Mouse (Mus musculus) ovary, adult 18-20 months (tissue): Measurements from ENCODE around the gene Tnrc6b.
A peak's percentile ranks its signal among the peaks of the same experiment; 100 is the strongest.
"Not testable (repeated sequence)": the region's sequence is repeated elsewhere in the genome, so short reads cannot be mapped to it uniquely, and the experiment has no call there.

Source experiments
- DNase-seq: peaks from one replicate; pipeline ENCODE4 v3.0.0; 2022; ENCODE audit warnings: low spot score, mixed read lengths

The Tnrc6b gene

DNA sequence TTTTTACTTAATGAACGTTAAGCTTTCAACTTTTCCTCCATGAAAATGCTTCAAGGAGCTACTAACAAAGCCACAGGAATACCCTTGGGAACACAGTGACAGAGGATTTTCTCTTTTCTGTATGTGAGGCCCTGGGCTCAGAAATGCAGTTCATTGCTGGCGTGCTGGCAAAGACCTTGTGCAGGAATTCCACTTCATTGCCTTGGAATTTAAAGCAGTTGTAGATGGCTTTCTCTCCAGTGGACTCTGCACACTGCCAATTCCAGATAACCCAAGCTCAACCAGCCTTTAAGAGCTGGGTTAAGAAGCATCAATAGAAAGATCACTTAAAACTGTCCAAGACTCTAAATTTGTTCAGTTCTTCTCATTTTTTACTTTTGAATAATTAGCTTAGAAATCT lies 204.7 kb downstream of the Tnrc6b start:
- no peak for DNase-seq

DNA sequence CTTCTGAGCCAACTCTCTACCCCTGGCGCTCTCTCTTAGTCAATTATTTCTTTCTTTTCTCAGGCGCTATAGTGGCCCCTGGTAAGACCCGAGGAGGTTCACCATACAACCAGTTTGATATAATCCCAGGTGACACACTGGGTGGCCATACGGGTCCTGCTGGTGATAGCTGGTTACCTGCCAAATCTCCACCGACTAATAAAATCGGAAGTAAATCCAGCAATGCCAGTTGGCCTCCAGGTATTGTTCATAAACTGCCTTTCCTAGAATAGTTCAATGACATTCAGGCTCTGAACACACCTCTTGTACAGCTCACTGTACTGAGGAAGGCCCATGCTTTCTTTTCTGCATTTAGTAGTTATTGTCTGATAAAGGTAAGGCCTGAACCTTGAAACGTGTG lies 205.5 kb downstream of the Tnrc6b start:
- no peak for DNase-seq

DNA sequence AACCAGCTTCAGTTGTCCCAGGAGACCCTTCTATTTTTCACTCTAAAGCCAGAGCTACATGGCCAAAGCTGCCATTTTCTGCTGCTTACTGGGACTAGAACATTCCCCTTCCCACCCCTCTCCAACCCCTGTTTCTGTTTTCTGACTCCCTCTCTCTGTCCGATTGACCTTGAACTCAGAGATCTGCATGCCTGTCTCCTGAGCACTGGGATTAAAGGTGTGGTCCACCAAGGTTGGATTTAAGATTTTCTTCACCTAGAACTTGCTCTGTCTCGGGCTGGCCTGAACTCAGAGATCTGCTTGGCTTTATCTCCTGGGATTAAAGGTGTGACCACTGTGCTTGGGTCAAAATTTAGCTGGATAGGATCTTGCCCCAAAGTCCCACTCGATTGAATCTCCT lies 209.2 kb downstream of the Tnrc6b start:
- no peak for DNase-seq

GRCm38 (mm10) chr15:80921781-80922180 lies 210.7 kb downstream of the Tnrc6b start:
- DNase-seq, result no peak

GRCm38 (mm10) chr15:80924211-80924610 lies 213.1 kb downstream of the Tnrc6b start:
- no peak for DNase-seq

DNA sequence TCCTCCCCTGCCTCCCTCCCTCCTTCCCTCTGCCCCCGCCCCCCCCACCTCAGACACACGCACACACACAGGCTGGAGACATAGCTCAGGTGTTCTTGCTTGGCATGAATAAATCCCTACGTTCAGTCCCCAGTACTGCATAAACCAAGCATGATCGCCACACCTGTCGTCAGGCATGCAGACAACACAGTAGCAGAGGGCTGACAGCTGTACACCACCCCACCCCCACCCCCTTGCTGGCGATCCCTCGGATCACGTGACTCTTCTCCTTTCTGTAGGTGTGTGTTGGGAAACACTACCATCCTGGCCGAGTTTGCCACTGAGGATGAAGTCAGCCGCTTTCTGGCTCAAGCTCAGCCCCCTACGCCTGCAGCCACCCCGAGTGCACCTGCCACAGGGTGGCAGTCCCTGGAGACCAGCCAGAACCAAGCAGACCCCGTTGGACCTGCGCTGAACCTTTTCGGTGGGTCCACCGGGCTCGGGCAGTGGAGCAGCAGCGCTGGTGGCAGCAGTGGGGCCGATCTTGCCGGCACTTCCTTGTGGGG lies 217.8 kb downstream of the Tnrc6b start:
- no peak for DNase-seq

- DNase-seq, result no peak
These were observed 219.0 kb downstream of the Tnrc6b start for GRCm38 (mm10) chr15:80930048-80930571.

DNA sequence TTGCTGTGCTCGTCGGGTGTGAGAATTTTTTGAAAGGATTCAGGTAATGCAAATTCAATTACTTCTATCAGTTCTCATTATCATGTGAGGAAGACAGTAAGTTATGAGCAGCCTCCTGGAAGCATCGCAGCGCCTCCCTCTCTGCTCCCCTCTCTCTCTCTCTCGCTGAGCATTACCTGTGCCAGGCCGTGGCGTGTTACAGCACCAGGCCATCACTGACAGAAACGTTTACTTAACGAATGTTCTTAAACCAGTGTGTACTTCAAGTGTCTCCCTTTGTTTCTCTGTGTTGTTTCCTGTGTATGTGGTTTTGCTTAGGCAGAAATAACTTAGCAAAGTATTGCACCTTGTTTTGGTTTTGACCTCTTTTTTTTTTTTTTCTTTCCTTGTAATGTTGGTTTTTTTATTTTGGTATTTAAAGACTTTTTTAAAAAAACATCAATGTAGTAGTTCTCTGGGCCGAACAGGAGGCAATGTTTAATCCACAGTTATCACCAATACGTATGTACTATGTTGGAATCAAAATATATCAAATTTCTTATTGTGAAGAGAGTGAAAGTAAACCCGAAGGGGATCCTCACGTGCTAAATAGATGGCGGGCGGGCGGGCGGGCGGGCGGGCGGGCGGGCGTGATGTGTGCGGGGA lies 219.7 kb downstream of the Tnrc6b start:
- not testable (repeated sequence) for DNase-seq

DNA sequence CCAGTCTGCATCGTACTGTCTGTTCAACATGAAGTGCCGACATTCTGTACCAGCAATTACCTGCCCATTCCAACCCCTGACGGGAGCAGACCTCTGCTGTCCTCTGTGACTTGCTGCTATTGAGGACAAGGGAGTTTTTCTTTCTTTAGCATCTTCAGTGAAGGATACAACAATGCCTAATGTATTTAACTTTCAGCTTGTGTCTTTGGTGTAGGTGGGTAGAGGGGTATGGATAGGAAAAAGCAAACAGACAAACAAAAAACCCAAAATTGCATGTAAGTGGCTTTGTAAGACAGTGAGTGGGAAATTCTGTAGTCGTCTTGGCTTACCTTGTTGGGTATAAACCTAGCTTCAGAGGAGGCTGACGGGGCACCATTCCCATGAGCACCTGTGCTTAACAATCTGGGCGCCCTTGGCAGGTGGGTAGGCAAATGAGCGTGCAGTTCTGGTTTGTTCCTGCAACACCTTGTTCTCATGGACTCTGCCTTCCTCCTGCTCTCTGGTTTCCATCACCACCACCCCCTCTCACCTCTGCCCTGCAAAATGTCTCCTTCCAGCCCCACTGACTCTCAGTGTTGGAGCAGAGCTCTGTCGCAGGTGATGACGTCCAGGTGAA lies 220.3 kb downstream of the Tnrc6b start:
- no peak for DNase-seq

GRCm38 (mm10) chr15:80934841-80935240 lies 223.7 kb downstream of the Tnrc6b start:
- no peak for DNase-seq

DNA sequence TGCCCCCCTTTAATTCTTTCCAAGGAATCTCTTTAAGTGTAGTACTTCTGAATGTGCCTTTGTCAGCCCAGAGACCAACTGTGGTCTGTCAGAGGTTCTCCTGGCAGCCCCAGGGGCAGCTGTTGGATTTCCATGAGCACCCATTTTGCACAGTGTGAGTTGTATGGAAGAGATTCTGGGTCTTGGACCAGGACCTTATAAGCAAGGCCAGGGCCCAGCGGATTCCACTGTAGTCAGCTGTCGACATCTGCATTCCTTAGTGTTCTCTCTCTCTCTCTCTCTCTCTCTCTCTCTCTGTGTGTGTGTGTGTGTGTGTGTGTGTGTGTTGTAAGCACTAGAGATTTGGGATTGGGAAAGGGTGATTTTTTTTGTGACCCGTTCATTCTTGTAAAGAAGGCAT lies 225.6 kb downstream of the Tnrc6b start:
- DNase-seq, result no peak

GRCm38 (mm10) chr15:80938615-80939014 lies 227.5 kb downstream of the Tnrc6b start:
- no peak for DNase-seq

DNA sequence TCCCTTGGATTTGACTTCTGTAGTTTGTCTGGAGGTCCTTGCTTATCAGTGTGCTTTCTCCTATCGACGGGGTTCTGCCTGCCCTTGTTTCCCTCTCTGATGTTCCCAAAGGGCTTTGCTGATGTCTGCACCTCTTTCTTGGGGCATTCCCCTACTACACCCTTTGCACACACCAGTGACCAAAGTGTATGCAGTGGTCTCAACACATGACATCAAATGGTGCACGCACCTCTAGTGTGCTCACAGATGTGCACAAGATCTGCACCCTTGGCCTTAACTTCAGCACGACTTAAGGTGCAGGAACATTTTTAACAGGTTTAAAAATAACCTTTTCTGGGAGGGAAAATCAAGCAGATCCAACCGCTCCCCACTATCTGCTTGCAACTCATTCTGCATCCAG lies 228.3 kb downstream of the Tnrc6b start:
- DNase-seq, result no peak

DNA sequence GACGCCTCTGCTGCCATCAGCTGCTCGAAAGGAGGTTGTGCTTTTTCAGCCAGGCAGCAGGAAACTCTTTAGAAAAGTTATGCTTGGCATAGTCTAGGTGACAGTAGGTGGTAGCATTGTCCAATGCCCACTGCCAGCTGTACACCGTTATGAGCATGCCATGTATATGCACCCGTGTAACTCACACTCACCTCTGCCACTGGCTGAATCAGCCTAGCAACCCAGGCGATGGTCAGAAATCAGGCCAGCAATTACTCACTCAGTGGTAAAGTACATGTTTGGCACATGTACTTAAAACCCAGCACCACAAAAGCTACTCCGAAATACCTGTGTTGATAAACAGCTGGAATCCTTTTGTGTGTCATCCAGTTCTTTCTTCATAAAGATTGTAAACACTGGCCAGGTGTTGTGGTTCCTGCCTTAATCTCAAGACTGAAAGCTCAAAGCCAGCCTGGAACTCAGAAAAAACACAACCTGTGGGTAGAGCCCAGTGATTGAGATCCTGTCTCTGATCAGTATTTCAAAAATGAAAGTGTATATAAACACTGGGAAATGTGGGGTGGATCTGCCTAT lies 230.4 kb downstream of the Tnrc6b start:
- DNase-seq, result no peak

GRCm38 (mm10) chr15:80945851-80946250 lies 234.7 kb downstream of the Tnrc6b start:
- no peak for DNase-seq

DNA sequence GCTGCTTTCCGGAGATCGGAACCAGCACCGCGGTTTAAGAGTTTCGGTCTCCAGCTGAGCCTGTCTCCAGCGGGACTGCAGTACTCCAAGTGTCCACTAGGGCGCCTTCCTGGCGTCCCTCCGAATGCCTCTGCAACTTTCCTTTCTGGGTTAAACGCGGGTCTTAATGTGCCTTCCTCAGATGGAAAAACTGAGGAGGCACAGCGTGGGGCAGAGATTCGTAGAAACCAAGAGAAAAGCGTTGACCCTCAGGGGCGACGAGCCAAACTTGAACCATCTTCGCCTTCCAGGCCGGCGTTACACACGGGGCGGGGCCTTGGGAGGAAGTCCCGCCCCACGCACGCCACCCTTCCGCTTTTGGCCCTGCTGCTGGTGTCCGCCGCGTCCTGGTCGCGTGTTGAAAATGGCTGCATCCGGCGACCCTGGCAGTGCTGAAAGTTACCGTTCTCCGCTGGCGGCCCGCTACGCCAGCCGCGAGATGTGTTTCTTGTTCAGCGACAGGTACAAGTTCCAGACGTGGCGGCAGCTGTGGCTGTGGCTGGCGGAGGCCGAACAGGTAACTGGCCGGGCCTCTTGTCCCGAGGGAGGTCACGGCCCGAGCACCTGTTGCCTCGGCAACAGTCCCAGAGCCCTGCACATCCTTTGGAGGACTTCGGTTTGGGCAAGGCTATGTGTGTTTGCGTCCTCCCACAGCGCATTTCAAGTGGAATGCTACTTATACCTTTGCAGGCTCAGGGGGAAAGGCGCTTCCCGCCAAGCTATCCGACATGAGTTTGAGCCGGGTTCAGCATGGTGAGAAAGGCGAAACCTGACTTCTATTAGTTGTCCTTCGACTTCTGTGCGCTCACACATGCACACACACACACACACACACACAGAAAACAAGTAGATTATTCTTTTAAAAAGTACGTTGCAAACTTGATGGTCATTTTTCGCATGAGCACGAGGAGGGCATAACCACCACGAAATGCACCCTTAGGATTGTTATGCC lies 237.3 kb downstream of the Tnrc6b start, which contains the start of gene Adsl:
Gene Adsl, plus strand, starts transcription at position 346 of the 991 bp plus-strand sequence.
- peak; percentile 77 for DNase-seq

- DNase-seq, result no peak
These were observed 238.3 kb downstream of the Tnrc6b start for GRCm38 (mm10) chr15:80949431-80949830.

DNA sequence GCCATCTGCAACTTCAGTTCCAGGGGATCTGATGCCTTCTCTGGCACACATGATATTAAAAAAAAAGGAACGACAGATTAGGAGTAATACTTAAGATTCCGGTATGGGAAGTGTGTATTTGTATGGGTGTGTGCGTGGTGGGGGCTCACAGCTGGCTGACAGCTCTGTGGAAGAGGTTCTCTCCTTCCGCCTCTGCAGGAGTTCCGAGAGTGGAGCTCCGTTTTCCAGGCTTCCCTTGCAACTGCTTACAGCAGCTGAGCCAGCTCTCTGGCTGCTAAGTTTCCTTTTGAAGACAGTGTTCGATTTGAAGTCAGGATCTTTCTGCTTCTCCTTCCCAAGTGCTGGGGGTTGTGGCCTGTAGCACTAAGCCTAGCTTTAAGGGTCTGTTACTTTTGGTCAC lies 238.9 kb downstream of the Tnrc6b start:
- DNase-seq, result no peak

GRCm38 (mm10) chr15:80953971-80954370 lies 242.9 kb downstream of the Tnrc6b start:
- DNase-seq, result no peak

- no peak for DNase-seq
These were observed 243.7 kb downstream of the Tnrc6b start for GRCm38 (mm10) chr15:80954861-80955260.

- DNase-seq, result no peak
These were observed 244.8 kb downstream of the Tnrc6b start for GRCm38 (mm10) chr15:80955836-80956438.
